Mouse (Mus musculus): ENCODE measurements around the gene Ift43. TPM values are rescaled to one million over a fixed set of nuclear protein-coding genes. Genes with fewer than 3 reads are reported as not detected.

Gene Ift43
- total RNA-seq, 1 experiment, result 16.9 TPM

GRCm38 (mm10) chr12:86059341-86059740, 23.0 kb upstream of the Ift43 start:
- DNase-seq (ENCODE audit: low read depth, low spot score), result no peak
- Histone ChIP-seq H3K4me3 (ENCODE audit: insufficient read depth in 1 of 2, low read depth in 1 of 2, low read length in 2 of 2, poor library complexity in 1 of 2, severe bottlenecking in 1 of 2) (no peak overlapping the region), H3K9ac (ENCODE audit: insufficient read depth, low read depth, low read length, poor library complexity, severe bottlenecking) (no peak overlapping the region), H3K4me1 (ENCODE audit: control insufficient read depth in 2 of 2, insufficient read depth in 2 of 2, low read length in 2 of 2, poor library complexity in 1 of 2) (no peaks in the 10 kb centered on the region), H3K27ac (ENCODE audit: insufficient read depth, low read depth, low read length, poor library complexity, severe bottlenecking) (no peak overlapping the region), H3K36me3 (ENCODE audit: control insufficient read depth, insufficient read depth, low read length, poor library complexity, severe bottlenecking) (no peaks in the 10 kb centered on the region), H3K9me3 (ENCODE audit: control insufficient read depth, insufficient read depth, low read depth, low read length) (no peaks in the 10 kb centered on the region)
- in situ Hi-C loops (cut with MboI; ENCODE audit: low sequenced_read_pairs in 2 of 2, unreplicated experiment in 2 of 2), result no loop called here
- TF ChIP-seq ZNF384 (IDR thresholded peaks at IDR 0.05; ENCODE audit: low read depth, low read length) (no peak), HCFC1 (IDR thresholded peaks at IDR 0.05; ENCODE audit: borderline replicate concordance, insufficient read depth, low read length) (no peak), MAFK (IDR thresholded peaks at IDR 0.05; ENCODE audit: insufficient read depth, low read depth, low read length) (no peak), ZC3H11A (IDR thresholded peaks at IDR 0.05; ENCODE audit: borderline replicate concordance, low read depth, low read length) (no peak), CHD2 (IDR thresholded peaks at IDR 0.05; ENCODE audit: low read depth, low read length) (no peak)

- no peaks in the 10 kb centered on the region for H3K9me3 ChIP-seq (ENCODE audit: control insufficient read depth, insufficient read depth, low read depth, low read length)
- no peak overlapping the region for H3K27ac ChIP-seq (ENCODE audit: insufficient read depth, low read depth, low read length, poor library complexity, severe bottlenecking)
- in situ Hi-C loops (cut with MboI; ENCODE audit: low sequenced_read_pairs in 2 of 2, unreplicated experiment in 2 of 2), result no loop called here
- TF ChIP-seq ZC3H11A (IDR thresholded peaks at IDR 0.05; ENCODE audit: borderline replicate concordance, low read depth, low read length) (no peak), HCFC1 (IDR thresholded peaks at IDR 0.05; ENCODE audit: borderline replicate concordance, insufficient read depth, low read length) (no peak), CHD2 (IDR thresholded peaks at IDR 0.05; ENCODE audit: low read depth, low read length) (no peak), MAFK (IDR thresholded peaks at IDR 0.05; ENCODE audit: insufficient read depth, low read depth, low read length) (no peak), ZNF384 (IDR thresholded peaks at IDR 0.05; ENCODE audit: low read depth, low read length) (no peak)
- DNase-seq (ENCODE audit: low read depth, low spot score), result no peak
- no peaks in the 10 kb centered on the region for H3K36me3 ChIP-seq (ENCODE audit: control insufficient read depth, insufficient read depth, low read length, poor library complexity, severe bottlenecking)
- H3K9ac ChIP-seq (ENCODE audit: insufficient read depth, low read depth, low read length, poor library complexity, severe bottlenecking), result no peak overlapping the region
- H3K4me3 ChIP-seq (ENCODE audit: insufficient read depth in 1 of 2, low read depth in 1 of 2, low read length in 2 of 2, poor library complexity in 1 of 2, severe bottlenecking in 1 of 2), result no peak overlapping the region
- H3K4me1 ChIP-seq (ENCODE audit: control insufficient read depth in 2 of 2, insufficient read depth in 2 of 2, low read length in 2 of 2, poor library complexity in 1 of 2), result peaks cover 0 to 3% of the 10 kb centered on the region in 2 experiments; a peak in 1 of 4 replicates
Observed at GRCm38 (mm10) chr12:86064796-86065195, 17.5 kb upstream of the Ift43 start.

- H3K27ac ChIP-seq (ENCODE audit: insufficient read depth, low read depth, low read length, poor library complexity, severe bottlenecking), result no peak overlapping the region
- H3K4me3 ChIP-seq (ENCODE audit: insufficient read depth in 1 of 2, low read depth in 1 of 2, low read length in 2 of 2, poor library complexity in 1 of 2, severe bottlenecking in 1 of 2), result no peak overlapping the region
- no peak overlapping the region for H3K9ac ChIP-seq (ENCODE audit: insufficient read depth, low read depth, low read length, poor library complexity, severe bottlenecking)
- peaks cover 0 to 3% of the 10 kb centered on the region in 2 experiments; a peak in 1 of 4 replicates for H3K4me1 ChIP-seq (ENCODE audit: control insufficient read depth in 2 of 2, insufficient read depth in 2 of 2, low read length in 2 of 2, poor library complexity in 1 of 2)
- in situ Hi-C loops (cut with MboI; ENCODE audit: low sequenced_read_pairs in 2 of 2, unreplicated experiment in 2 of 2), result no loop called here
- H3K9me3 ChIP-seq (ENCODE audit: control insufficient read depth, insufficient read depth, low read depth, low read length), result no peaks in the 10 kb centered on the region
- no peaks in the 10 kb centered on the region for H3K36me3 ChIP-seq (ENCODE audit: control insufficient read depth, insufficient read depth, low read length, poor library complexity, severe bottlenecking)
- no peak for DNase-seq (ENCODE audit: low read depth, low spot score)
- no peak for TF ChIP-seq ZNF384 (IDR thresholded peaks at IDR 0.05; ENCODE audit: low read depth, low read length)
- no peak for TF ChIP-seq CHD2 (IDR thresholded peaks at IDR 0.05; ENCODE audit: low read depth, low read length)
- no peak for TF ChIP-seq HCFC1 (IDR thresholded peaks at IDR 0.05; ENCODE audit: borderline replicate concordance, insufficient read depth, low read length)
- no peak for TF ChIP-seq ZC3H11A (IDR thresholded peaks at IDR 0.05; ENCODE audit: borderline replicate concordance, low read depth, low read length)
- no peak for TF ChIP-seq MAFK (IDR thresholded peaks at IDR 0.05; ENCODE audit: insufficient read depth, low read depth, low read length)
Observed at GRCm38 (mm10) chr12:86071432-86071831, 10.9 kb upstream of the Ift43 start.

GRCm38 (mm10) chr12:86074681-86075080, 7.7 kb upstream of the Ift43 start:
- Histone ChIP-seq H3K9me3 (ENCODE audit: control insufficient read depth, insufficient read depth, low read depth, low read length) (no peaks in the 10 kb centered on the region), H3K36me3 (ENCODE audit: control insufficient read depth, insufficient read depth, low read length, poor library complexity, severe bottlenecking) (no peaks in the 10 kb centered on the region), H3K4me1 (ENCODE audit: control insufficient read depth in 2 of 2, insufficient read depth in 2 of 2, low read length in 2 of 2, poor library complexity in 1 of 2) (no peaks in the 10 kb centered on the region), H3K4me3 (ENCODE audit: insufficient read depth in 1 of 2, low read depth in 1 of 2, low read length in 2 of 2, poor library complexity in 1 of 2, severe bottlenecking in 1 of 2) (no peak overlapping the region), H3K27ac (ENCODE audit: insufficient read depth, low read depth, low read length, poor library complexity, severe bottlenecking) (no peak overlapping the region), H3K9ac (ENCODE audit: insufficient read depth, low read depth, low read length, poor library complexity, severe bottlenecking) (no peak overlapping the region)
- DNase-seq (ENCODE audit: low read depth, low spot score), result no peak
- no peak for TF ChIP-seq CHD2 (IDR thresholded peaks at IDR 0.05; ENCODE audit: low read depth, low read length)
- no peak for TF ChIP-seq ZC3H11A (IDR thresholded peaks at IDR 0.05; ENCODE audit: borderline replicate concordance, low read depth, low read length)
- no peak for TF ChIP-seq MAFK (IDR thresholded peaks at IDR 0.05; ENCODE audit: insufficient read depth, low read depth, low read length)
- TF ChIP-seq HCFC1 (IDR thresholded peaks at IDR 0.05; ENCODE audit: borderline replicate concordance, insufficient read depth, low read length), result no peak
- no peak for TF ChIP-seq ZNF384 (IDR thresholded peaks at IDR 0.05; ENCODE audit: low read depth, low read length)
- in situ Hi-C loops (cut with MboI; ENCODE audit: low sequenced_read_pairs in 2 of 2, unreplicated experiment in 2 of 2), result no loop called here

- in situ Hi-C loops (cut with MboI; ENCODE audit: low sequenced_read_pairs in 2 of 2, unreplicated experiment in 2 of 2), result no loop called here
- Histone ChIP-seq H3K9me3 (ENCODE audit: control insufficient read depth, insufficient read depth, low read depth, low read length) (no peaks in the 10 kb centered on the region), H3K9ac (ENCODE audit: insufficient read depth, low read depth, low read length, poor library complexity, severe bottlenecking) (no peak overlapping the region), H3K27ac (ENCODE audit: insufficient read depth, low read depth, low read length, poor library complexity, severe bottlenecking) (no peak overlapping the region), H3K36me3 (ENCODE audit: control insufficient read depth, insufficient read depth, low read length, poor library complexity, severe bottlenecking) (no peaks in the 10 kb centered on the region), H3K4me1 (ENCODE audit: control insufficient read depth in 2 of 2, insufficient read depth in 2 of 2, low read length in 2 of 2, poor library complexity in 1 of 2) (no peaks in the 10 kb centered on the region), H3K4me3 (ENCODE audit: insufficient read depth in 1 of 2, low read depth in 1 of 2, low read length in 2 of 2, poor library complexity in 1 of 2, severe bottlenecking in 1 of 2) (peak overlapping the region in 1 of 2 experiments; percentile 11; a peak in 1 of 4 replicates)
- no peak for DNase-seq (ENCODE audit: low read depth, low spot score)
- no peak for TF ChIP-seq CHD2 (IDR thresholded peaks at IDR 0.05; ENCODE audit: low read depth, low read length)
- no peak for TF ChIP-seq ZC3H11A (IDR thresholded peaks at IDR 0.05; ENCODE audit: borderline replicate concordance, low read depth, low read length)
Observed at GRCm38 (mm10) chr12:86075358-86075757, 7.0 kb upstream of the Ift43 start.
